Mouse (Mus musculus) forebrain, embryonic 13.5 days (tissue): ENCODE measurements around the gene 4931428L18Rik. TPM values are rescaled to one million over a fixed set of nuclear protein-coding genes. Genes with fewer than 3 reads are reported as not detected.

Experiments used
- ATAC-seq: fragments of 200-750 bp; cut with Nextera tagmentation; 2 replicates; pipeline ENCODE4 v1.8.0; 2017
- H3K27ac ChIP-seq: fragments of 300-500 bp; sonication (generic); 2 replicates; pipeline ENCODE4 v1.5.1; 2015; ENCODE audit warnings: inconsistent platforms, mild to moderate bottlenecking, moderate library complexity
- H3K27me3 ChIP-seq: fragments of 300-500 bp; sonication (generic); 2 replicates; pipeline ENCODE4 v1.6.1; 2015; ENCODE audit warnings: mild to moderate bottlenecking, inconsistent platforms
- H3K36me3 ChIP-seq: fragments of 300-500 bp; sonication (generic); 2 replicates; pipeline ENCODE4 v1.6.1; 2015; ENCODE audit warnings: mild to moderate bottlenecking, inconsistent platforms; ENCODE audit not compliant: poor library complexity, severe bottlenecking
- H3K4me1 ChIP-seq: fragments of 300-500 bp; sonication (generic); 2 replicates; pipeline ENCODE4 v1.6.1; 2015; ENCODE audit warnings: inconsistent platforms
- H3K4me2 ChIP-seq: fragments of 300-500 bp; sonication (generic); 2 replicates; pipeline ENCODE4 v1.6.1; 2015; ENCODE audit warnings: inconsistent platforms, mild to moderate bottlenecking, moderate library complexity
- H3K4me3 ChIP-seq: fragments of 300-500 bp; sonication (generic); 2 replicates; pipeline ENCODE4 v1.5.1; 2015; ENCODE audit warnings: mild to moderate bottlenecking, inconsistent platforms
- H3K9ac ChIP-seq: fragments of 300-500 bp; sonication (generic); 2 replicates; pipeline ENCODE4 v1.6.1; 2015; ENCODE audit warnings: mild to moderate bottlenecking, inconsistent platforms
- H3K9me3 ChIP-seq: fragments of 300-500 bp; sonication (generic); replicated peaks from 2 replicates; pipeline ENCODE4 v1.6.1; 2016; ENCODE audit warnings: inconsistent platforms
- WGBS: fragments of 180-500 bp; shearing (Covaris S2); methylation state at CpG from one replicate; pipeline ENCODE4 v1.1.7; 2015; 5-methylcytosine and 5-hydroxymethylcytosine counted together
- polyA plus RNA-seq: library from polyadenylated mRNA; unstranded; fragments of >200 nt; fragmentation: Nextera tagmentation; extraction: Ambion mirVana; gene quantifications from 2 replicates; pipeline ENCODE4 v1.2.1, GENCODE M21; 2015

Gene 4931428L18Rik
- polyA plus RNA-seq, 1 experiment from 2014 or later: not detected

GRCm38 (mm10) chr1:30948361-30948949 lies 274.0 kb downstream of the 4931428L18Rik start:
- H3K4me3 ChIP-seq: peak overlapping the region; percentile 90
- no peaks in the 10 kb centered on the region for H3K9me3 ChIP-seq
- H3K27ac ChIP-seq: peak overlapping the region; percentile 100
- H3K27me3 ChIP-seq: no peaks in the 10 kb centered on the region
- peak overlapping the region; percentile 98 for H3K9ac ChIP-seq
- peaks cover 19% of the 10 kb centered on the region for H3K36me3 ChIP-seq
- ATAC-seq: no peak
- H3K4me2 ChIP-seq: peak overlapping the region; percentile 59
- under 1% methylated on average over 16 of the region's 16 CpGs for WGBS
- peaks cover 29% of the 10 kb centered on the region for H3K4me1 ChIP-seq

Other genes with a start within 250 kb of the 4931428L18Rik start
- not detected in 2 replicates for gene AC153137.1, start 244.7 kb downstream of the 4931428L18Rik start, polyA plus RNA-seq
- not detected in 2 replicates for gene Lgsn, start 46.3 kb downstream of the 4931428L18Rik start, polyA plus RNA-seq
- not detected in 2 replicates for gene Pih1d3, start 154 bp upstream of the 4931428L18Rik start, polyA plus RNA-seq